Mouse (Mus musculus) thymus, postnatal 4 days (tissue): ENCODE results near the gene Frmd4b.
A peak's percentile ranks its signal among the peaks of the same experiment; 100 is the strongest.

Source experiments
- DNase-seq: peaks from one replicate; pipeline ENCODE4 v3.0.0; 2021

Frmd4b gene

GRCm38 (mm10) chr6:97352505-97353154 is 264.7 kb downstream of the Frmd4b start:
- DNase-seq: peak; percentile 16

- DNase-seq: no peak
Observed at GRCm38 (mm10) chr6:97349355-97350138, 267.8 kb downstream of the Frmd4b start.

- DNase-seq: no peak
Observed at GRCm38 (mm10) chr6:97346932-97347331, 270.4 kb downstream of the Frmd4b start.

- no peak for DNase-seq
Observed at GRCm38 (mm10) chr6:97346527-97346926, 270.8 kb downstream of the Frmd4b start.

- DNase-seq: no peak
Observed at GRCm38 (mm10) chr6:97345921-97346320, 271.4 kb downstream of the Frmd4b start.

GRCm38 (mm10) chr6:97342185-97342584 is 275.2 kb downstream of the Frmd4b start:
- no peak for DNase-seq

- DNase-seq: no peak
Observed at GRCm38 (mm10) chr6:97341628-97342027, 275.7 kb downstream of the Frmd4b start.

GRCm38 (mm10) chr6:97341148-97341547 is 276.2 kb downstream of the Frmd4b start:
- DNase-seq: no peak

- DNase-seq: no peak
Observed at GRCm38 (mm10) chr6:97340211-97340791, 277.0 kb downstream of the Frmd4b start.

- DNase-seq: no peak
Observed at GRCm38 (mm10) chr6:97339271-97339681, 278.1 kb downstream of the Frmd4b start.

GRCm38 (mm10) chr6:97338843-97339242 is 278.5 kb downstream of the Frmd4b start:
- DNase-seq: no peak

GRCm38 (mm10) chr6:97333323-97333722 is 284.0 kb downstream of the Frmd4b start:
- DNase-seq: no peak

- no peak for DNase-seq
Observed at GRCm38 (mm10) chr6:97323951-97324350, 293.4 kb downstream of the Frmd4b start.

GRCm38 (mm10) chr6:97322126-97322525 is 295.2 kb downstream of the Frmd4b start:
- peak; percentile 50 for DNase-seq

GRCm38 (mm10) chr6:97321156-97321555 is 296.2 kb downstream of the Frmd4b start:
- DNase-seq: peak; percentile 40

- no peak for DNase-seq
Observed at GRCm38 (mm10) chr6:97319081-97319480, 298.3 kb downstream of the Frmd4b start.

- no peak for DNase-seq
Observed at GRCm38 (mm10) chr6:97317956-97318355, 299.4 kb downstream of the Frmd4b start.

- no peak for DNase-seq
Observed at GRCm38 (mm10) chr6:97316716-97317115, 300.6 kb downstream of the Frmd4b start.

- DNase-seq: no peak
Observed at GRCm38 (mm10) chr6:97315311-97315710, 302.0 kb downstream of the Frmd4b start.

- no peak for DNase-seq
Observed at GRCm38 (mm10) chr6:97312545-97312939, 304.8 kb downstream of the Frmd4b start.

GRCm38 (mm10) chr6:97311599-97312544 is 305.5 kb downstream of the Frmd4b start:
- peak; percentile 63 for DNase-seq

- peak; percentile 56 for DNase-seq
Observed at GRCm38 (mm10) chr6:97310901-97311331, 306.4 kb downstream of the Frmd4b start.

GRCm38 (mm10) chr6:97309161-97309560 is 308.2 kb downstream of the Frmd4b start:
- no peak for DNase-seq
